Mouse (Mus musculus): ENCODE measurements around the gene Aqp5. TPM values are rescaled to one million over a fixed set of nuclear protein-coding genes. Genes with fewer than 3 reads are reported as not detected.

Aqp5 gene
- total and polyA plus RNA-seq, 3 experiments, result not detected

DNA sequence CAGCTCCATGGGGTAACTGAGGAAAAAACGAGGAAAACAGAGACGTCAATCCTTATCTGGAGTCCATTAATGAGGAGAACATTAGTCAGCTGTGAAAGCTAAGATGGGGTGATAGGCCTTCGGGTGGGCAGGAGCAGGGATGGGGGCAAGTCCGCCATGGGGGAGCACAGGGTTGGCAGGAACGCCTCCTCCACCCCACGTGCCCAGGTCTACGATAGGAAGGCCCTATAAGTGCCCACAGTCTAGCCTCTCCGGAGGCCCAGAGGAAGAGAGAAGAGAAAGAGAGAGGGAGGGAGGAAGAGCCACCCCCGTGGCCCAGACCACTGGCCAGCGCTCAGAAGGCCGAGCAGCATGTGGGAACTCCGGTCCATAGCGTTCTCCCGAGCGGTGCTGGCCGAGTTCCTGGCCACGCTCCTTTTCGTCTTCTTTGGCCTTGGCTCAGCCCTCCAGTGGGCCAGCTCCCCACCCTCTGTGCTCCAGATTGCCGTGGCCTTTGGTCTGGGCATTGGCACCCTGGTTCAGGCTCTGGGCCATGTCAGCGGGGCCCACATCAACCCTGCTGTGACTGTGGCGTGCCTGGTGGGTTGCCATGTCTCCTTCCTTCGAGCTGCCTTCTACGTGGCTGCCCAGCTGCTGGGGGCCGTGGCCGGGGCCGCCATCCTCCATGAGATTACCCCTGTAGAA lies 11.6 kb upstream of the Aqp5 start, which contains the start of gene Aqp2:
Aqp2 (plus strand) TSS at position 254 of the 684 bp plus-strand sequence.
- DNase-seq (ENCODE audit: low read depth, low spot score), result no peak
- Histone ChIP-seq H3K4me1 (ENCODE audit: control insufficient read depth in 1 of 2, insufficient read depth in 2 of 2, low read length in 2 of 2) (no peaks in the 10 kb centered on the region), H3K9ac (ENCODE audit: control insufficient read depth, low read depth, low read length, poor library complexity, severe bottlenecking) (no peak within 1 kb of the TSS), H3K27ac (ENCODE audit: control insufficient read depth, low read depth, low read length) (no peak within 1 kb of the TSS), H3K4me3 (ENCODE audit: control insufficient read depth in 1 of 2, insufficient read depth in 1 of 2, low read depth in 2 of 2, low read length in 2 of 2) (no peak within 1 kb of the TSS), H3K27me3 (ENCODE audit: control insufficient read depth in 1 of 2, insufficient read depth in 2 of 2, low read length in 2 of 2) (peaks cover 23 to 30% of the 10 kb centered on the region in 2 experiments), H3K9me3 (replicated peaks; ENCODE audit: insufficient read depth, low read length) (no peaks in the 10 kb centered on the region), H3K36me3 (ENCODE audit: control insufficient read depth in 1 of 2, insufficient read depth in 2 of 2, low read length in 2 of 2) (no peaks in the 10 kb centered on the region), H3K79me2 (ENCODE audit: control insufficient read depth, insufficient read depth, low read length, poor library complexity) (no peaks in the 10 kb centered on the region)
- TF ChIP-seq EP300 (IDR thresholded peaks at IDR 0.05; ENCODE audit: low read depth in 1 of 2, low read length in 2 of 2), result no peak
- no peak for TF ChIP-seq KAT2A (conservative IDR thresholded peaks at IDR 0.05; ENCODE audit: low read depth, low read length)
- no peak for TF ChIP-seq TAL1 (IDR thresholded peaks at IDR 0.05; ENCODE audit: low read length)
- no peak for TF ChIP-seq E2F4 (IDR thresholded peaks at IDR 0.05; ENCODE audit: borderline replicate concordance, low read depth, low read length)
- no peak for TF ChIP-seq ZMIZ1 (IDR thresholded peaks at IDR 0.05; ENCODE audit: low read depth, low read length)
- no peak for TF ChIP-seq RAD21 (IDR thresholded peaks at IDR 0.05; ENCODE audit: low read depth, low read length)
- no peak for TF ChIP-seq MAZ (IDR thresholded peaks at IDR 0.05; ENCODE audit: low read depth, low read length)
- TF ChIP-seq TCF12 (IDR thresholded peaks at IDR 0.05; ENCODE audit: low read depth, low read length), result no peak
- TF ChIP-seq NELFE (IDR thresholded peaks at IDR 0.05; ENCODE audit: low read depth, low read length), result no peak
- TF ChIP-seq GABPA (IDR thresholded peaks at IDR 0.05; ENCODE audit: low read depth, low read length), result no peak
- TF ChIP-seq MYC (IDR thresholded peaks at IDR 0.05; ENCODE audit: low read depth, low read length), result no peak
- no peak for TF ChIP-seq HCFC1 (IDR thresholded peaks at IDR 0.05; ENCODE audit: low read depth, low read length)
- TF ChIP-seq NRF1 (IDR thresholded peaks at IDR 0.05; ENCODE audit: insufficient read depth, low read depth, low read length, poor library complexity, severe bottlenecking), result no peak
- TF ChIP-seq CTCF (IDR thresholded peaks at IDR 0.05 in 2 of 3, conservative IDR thresholded peaks at IDR 0.05 in 1 of 3; ENCODE audit: control insufficient read depth in 1 of 3, insufficient read depth in 1 of 3, low read depth in 2 of 3, low read length in 3 of 3, poor library complexity in 1 of 3, severe bottlenecking in 1 of 3), result no peak
- no peak for TF ChIP-seq MYB (IDR thresholded peaks at IDR 0.05; ENCODE audit: low read depth, low read length)
- TF ChIP-seq SMC3 (IDR thresholded peaks at IDR 0.05; ENCODE audit: low read depth, low read length), result no peak

DNA sequence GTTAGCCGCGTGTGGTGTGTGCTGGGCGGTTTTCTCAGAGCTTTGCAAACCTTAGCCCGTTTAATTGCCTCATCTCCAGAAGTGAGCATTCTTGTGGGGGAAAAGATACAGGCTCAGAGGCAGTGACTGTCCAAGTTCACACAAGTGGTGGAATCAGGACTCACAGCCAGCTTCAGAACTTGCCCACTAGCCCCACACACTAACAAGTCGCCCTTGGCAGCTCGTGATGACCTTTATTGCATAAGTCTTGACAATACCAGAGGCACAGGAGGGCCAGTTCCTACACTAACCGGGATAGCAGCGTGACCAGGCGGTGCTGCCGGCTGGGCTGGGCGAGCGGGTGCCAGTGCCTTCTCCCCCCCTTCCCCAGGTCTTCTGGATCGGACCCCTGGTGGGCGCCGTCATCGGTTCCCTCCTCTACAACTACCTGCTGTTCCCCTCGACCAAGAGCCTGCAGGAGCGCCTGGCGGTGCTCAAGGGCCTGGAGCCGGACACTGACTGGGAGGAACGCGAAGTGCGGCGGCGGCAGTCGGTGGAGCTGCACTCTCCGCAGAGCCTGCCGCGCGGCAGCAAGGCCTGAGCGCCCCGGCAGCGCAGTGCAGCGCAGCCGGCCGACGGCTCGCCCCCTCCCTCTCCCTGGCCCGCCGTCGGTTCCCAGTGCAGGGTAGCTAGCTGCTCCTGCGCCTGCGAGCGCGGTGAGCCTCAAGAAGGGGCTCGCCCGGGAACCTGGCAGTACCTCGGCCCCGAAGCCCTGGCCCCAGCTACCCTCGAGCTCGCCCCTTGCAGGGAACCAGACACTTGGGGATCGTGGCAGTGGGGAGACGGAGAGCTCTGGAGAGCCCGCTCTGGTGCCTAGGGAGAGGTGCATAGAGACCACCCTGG lies 6.9 kb upstream of the Aqp5 start:
- Histone ChIP-seq H3K27me3 (ENCODE audit: control insufficient read depth in 1 of 2, insufficient read depth in 2 of 2, low read length in 2 of 2) (peaks cover 10 to 17% of the 10 kb centered on the region in 2 experiments), H3K4me1 (ENCODE audit: control insufficient read depth in 1 of 2, insufficient read depth in 2 of 2, low read length in 2 of 2) (no peaks in the 10 kb centered on the region), H3K36me3 (ENCODE audit: control insufficient read depth in 1 of 2, insufficient read depth in 2 of 2, low read length in 2 of 2) (no peaks in the 10 kb centered on the region), H3K9ac (ENCODE audit: control insufficient read depth, low read depth, low read length, poor library complexity, severe bottlenecking) (no peak overlapping the region), H3K79me2 (ENCODE audit: control insufficient read depth, insufficient read depth, low read length, poor library complexity) (no peaks in the 10 kb centered on the region), H3K27ac (ENCODE audit: control insufficient read depth, low read depth, low read length) (no peak overlapping the region), H3K4me3 (ENCODE audit: control insufficient read depth in 1 of 2, insufficient read depth in 1 of 2, low read depth in 2 of 2, low read length in 2 of 2) (no peak overlapping the region), H3K9me3 (replicated peaks; ENCODE audit: insufficient read depth, low read length) (no peaks in the 10 kb centered on the region)
- TF ChIP-seq E2F4 (IDR thresholded peaks at IDR 0.05; ENCODE audit: borderline replicate concordance, low read depth, low read length) (no peak), SMC3 (IDR thresholded peaks at IDR 0.05; ENCODE audit: low read depth, low read length) (no peak), HCFC1 (IDR thresholded peaks at IDR 0.05; ENCODE audit: low read depth, low read length) (no peak), GABPA (IDR thresholded peaks at IDR 0.05; ENCODE audit: low read depth, low read length) (no peak), JUND (IDR thresholded peaks at IDR 0.05; ENCODE audit: low read depth, low read length) (no peak), TAL1 (IDR thresholded peaks at IDR 0.05; ENCODE audit: low read length) (no peak), POLR2A (IDR thresholded peaks at IDR 0.05; ENCODE audit: control insufficient read depth in 1 of 2, insufficient read depth in 1 of 2, low read depth in 1 of 2, low read length in 2 of 2, poor library complexity in 1 of 2) (no peak), USF2 (IDR thresholded peaks at IDR 0.05; ENCODE audit: borderline replicate concordance in 1 of 2, insufficient read depth in 1 of 2, low read depth in 1 of 2, low read length in 2 of 2) (no peak), CHD1 (IDR thresholded peaks at IDR 0.05; ENCODE audit: low read depth, low read length) (no peak), ZKSCAN1 (IDR thresholded peaks at IDR 0.05; ENCODE audit: low read depth, low read length) (no peak)
- DNase-seq (ENCODE audit: low read depth, low spot score), result no peak
